Mouse (Mus musculus) CD4-positive, CD25-positive, alpha-beta regulatory T cell, adult 2 months (primary cell): ENCODE results near the gene Gm11541.
A peak's percentile ranks its signal among the peaks of the same experiment; 100 is the strongest.

Experiments used
- DNase-seq: peaks from one replicate; pipeline ENCODE4 v3.0.0-alpha.2; 2012; ENCODE audit warnings: low read depth, low spot score

The Gm11541 gene

GRCm38 (mm10) chr11:94704472-94704871 lies at the start of gene Gm11541:
TSS of gene Gm11541 (minus strand) at chr11:94704499.
- no peak for DNase-seq

DNA sequence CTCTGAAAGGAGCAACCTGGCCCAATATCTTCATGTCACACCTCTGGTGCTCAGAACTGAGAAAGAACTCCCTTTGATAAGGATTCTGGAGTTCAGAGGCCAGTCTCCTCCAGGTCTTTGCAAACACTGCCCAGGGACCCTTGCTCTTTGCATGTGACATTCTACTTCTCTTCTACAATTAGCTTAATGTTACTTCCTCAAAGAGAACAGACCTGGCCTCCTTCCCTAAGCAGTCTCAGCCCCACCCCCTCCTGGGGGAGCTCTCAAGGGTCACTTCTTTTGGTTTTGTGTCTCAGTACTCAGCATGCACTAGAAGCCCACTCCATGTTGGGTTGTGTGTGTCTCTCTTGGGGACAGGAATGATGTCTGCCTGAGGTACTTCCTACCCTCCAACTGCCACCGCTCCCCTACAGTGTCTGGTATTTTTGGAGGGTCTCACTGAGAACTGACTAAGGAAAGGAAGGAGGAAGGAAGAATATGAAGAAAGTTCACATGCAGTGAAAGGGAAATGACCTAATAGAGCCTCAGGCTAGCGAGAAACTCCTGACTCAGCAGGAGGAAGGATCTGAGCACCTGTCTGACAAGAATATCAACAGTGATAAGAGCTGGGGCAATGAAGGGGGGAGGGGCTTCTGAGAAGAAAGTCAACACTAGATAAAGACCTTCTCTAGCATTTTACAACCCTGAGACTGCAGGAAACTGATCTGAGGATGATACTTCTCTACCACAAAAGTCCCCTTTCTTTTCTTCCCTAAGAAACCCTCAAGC lies 48.8 kb upstream of the Gm11541 start:
- no peak for DNase-seq

- DNase-seq: no peak
Observed at GRCm38 (mm10) chr11:94741732-94742272, 37.5 kb upstream of the Gm11541 start, which contains the start of gene Cdc34b. TSS of gene Cdc34b (plus strand) at chr11:94741782.

DNA sequence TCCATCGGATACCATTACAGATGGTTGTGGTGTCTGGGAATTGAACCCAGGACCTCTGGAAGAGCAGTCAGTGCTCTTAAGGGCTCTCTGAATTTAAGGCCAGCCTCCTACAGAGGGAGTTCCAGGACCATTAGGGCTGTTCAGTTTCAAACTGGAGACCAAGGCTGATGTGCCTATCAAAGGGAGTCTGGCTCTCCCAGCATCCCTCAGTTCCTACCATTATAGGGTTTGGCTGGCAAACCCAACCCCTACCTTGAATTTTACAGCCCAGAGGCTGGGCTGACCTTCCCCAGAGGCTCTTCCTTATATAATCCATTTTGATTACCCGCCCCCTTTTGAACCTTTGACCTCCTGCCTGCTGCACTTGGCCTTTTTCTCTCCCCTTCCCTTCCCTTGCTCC lies 31.4 kb upstream of the Gm11541 start:
- DNase-seq: no peak

DNA sequence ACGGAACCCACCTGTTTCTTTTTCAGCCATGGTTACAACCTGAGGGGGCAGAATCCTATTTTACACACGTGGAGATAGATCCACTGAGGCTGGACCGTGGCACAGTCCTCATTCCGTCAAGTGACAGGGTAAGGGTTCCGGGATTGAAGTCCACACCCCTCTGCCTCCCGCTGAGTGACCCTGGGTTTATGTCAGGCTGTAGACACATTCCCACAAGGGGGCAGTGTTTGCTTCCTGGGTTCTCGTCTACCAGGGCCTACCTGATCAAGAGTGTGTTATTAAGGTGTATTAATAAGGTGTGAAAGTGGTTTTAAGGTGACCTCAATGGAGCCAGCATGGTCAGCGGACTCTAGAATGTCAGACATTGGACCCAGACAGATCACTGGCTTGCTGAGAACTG lies 28.5 kb upstream of the Gm11541 start:
- peak; percentile 66 for DNase-seq

DNA sequence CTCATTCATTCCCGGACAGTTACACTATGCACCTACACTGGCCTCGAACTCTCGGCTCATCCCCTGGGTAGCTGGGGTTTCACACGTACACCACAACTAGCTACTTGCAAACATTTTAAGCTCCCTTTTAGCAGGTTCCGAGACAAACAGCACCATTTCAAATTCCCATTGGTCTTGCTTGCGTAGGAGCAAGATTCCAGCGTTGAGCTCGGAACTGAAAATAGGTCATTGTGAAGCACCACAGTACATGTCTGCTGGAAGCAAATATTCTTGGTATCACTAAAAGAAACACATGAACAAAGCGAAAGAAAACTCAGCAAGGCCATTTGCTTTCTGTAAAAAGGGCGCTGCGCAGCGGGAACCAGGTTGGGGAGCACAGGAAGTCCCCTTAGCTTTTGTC lies 26.9 kb upstream of the Gm11541 start:
- DNase-seq: no peak

DNA sequence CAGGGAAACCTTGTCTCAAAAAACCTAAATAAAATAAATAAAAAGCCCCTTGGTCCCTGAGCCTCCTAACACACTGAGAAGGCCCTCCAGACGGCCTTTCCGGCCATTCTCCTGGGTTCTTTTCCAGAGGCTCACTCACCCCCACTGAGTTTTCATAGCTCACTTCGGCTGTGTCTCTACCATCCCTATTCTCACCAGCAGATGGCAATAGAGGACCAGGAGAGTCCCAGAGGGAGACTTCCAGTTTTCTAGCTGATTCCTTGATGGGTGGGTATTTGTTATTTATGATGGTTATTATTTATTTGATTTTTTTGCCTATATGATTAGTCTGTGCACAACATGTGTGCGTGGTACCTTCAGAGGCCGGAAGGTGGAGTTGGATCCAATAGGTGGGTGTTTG lies 26.0 kb upstream of the Gm11541 start:
- peak; percentile 74 for DNase-seq

GRCm38 (mm10) chr11:94729565-94729964 lies 25.3 kb upstream of the Gm11541 start:
- DNase-seq: peak; percentile 26

DNA sequence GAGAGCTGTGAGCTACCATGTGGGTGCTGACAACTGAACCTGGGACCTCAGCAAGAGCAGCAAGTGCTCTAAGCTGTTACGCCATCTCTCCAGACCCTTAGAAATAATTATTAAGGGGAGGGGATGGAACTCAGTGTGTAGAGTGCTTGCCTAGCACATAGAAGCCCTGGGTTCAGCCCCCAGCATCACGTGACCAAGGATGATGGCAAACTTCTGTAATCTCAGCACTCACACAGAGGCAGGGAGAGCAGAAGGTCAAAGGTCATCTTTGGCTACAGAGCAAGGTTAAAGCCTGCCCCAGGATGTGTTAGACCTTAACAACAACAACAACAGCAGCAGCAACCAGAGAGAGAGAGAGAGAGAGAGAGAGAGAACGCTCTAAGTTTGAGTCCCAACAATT lies 24.2 kb upstream of the Gm11541 start:
- no peak for DNase-seq

GRCm38 (mm10) chr11:94727306-94727705 lies 23.0 kb upstream of the Gm11541 start:
- no peak for DNase-seq

- DNase-seq: no peak
Observed at GRCm38 (mm10) chr11:94719216-94719615, 14.9 kb upstream of the Gm11541 start.

DNA sequence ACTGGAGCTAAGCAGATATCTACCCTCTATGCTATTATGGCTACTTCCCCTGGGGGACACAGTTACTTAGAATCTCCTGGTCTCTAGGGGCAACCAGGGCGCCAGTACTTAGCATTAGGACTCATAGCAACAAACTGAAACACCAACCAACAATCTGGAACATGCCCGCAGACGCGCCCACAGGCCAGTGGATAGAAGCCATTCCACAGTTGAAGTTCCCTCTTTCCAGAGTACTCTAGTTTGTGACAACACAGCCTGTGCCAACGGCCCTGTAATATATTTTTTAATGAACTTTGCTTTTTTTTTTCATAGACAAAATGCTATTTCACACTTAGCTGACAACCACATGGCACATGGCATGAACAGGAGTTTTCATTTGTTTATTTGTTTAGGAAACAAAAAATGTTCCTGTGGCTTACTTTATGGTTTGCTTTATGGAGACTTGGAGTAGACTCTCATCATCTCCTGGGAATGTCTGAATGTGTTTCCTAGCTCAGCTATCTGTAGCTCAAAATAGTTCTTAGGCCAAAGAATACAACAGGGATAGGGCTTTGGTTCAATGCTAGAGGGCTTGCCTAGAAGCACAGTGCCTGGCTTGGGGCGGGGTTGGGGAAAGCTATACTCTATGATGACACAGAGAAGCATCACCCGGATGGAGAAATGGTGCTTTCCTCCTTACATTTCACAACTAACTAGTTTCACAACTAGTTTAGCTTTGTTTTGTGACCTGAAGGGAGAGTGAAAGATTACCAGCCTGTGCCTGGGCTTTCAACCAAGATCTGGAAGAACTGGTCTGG lies 14.0 kb upstream of the Gm11541 start:
- DNase-seq: no peak

GRCm38 (mm10) chr11:94717239-94717638 lies 12.9 kb upstream of the Gm11541 start:
- DNase-seq: no peak

GRCm38 (mm10) chr11:94716754-94717153 lies 12.5 kb upstream of the Gm11541 start:
- peak; percentile 82 for DNase-seq

GRCm38 (mm10) chr11:94715622-94716021 lies 11.3 kb upstream of the Gm11541 start:
- no peak for DNase-seq

GRCm38 (mm10) chr11:94713246-94713860 lies 9.1 kb upstream of the Gm11541 start:
- DNase-seq: no peak

- peak; percentile 66 for DNase-seq
Observed at GRCm38 (mm10) chr11:94704020-94704419, 279 bp downstream of the Gm11541 start.

DNA sequence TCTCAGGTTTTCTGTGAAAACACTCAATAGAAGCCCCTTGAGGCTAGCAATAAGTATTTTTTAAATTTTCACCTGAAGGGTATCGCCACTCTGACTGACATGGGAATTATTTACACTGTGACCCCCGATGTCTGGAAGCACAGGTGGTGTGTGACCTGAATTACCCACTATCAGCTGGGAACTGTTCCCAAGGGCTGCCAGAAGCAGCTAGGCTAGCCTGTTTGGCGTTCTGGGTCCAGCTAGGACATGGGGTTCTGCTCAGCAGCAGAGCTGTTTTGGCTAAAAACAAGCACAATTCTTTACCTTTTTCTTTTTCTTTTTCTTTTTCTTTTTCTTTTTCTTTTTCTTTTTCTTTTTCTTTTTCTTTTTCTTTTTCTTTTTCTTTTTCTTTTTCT lies 2.1 kb downstream of the Gm11541 start:
- no peak for DNase-seq

DNA sequence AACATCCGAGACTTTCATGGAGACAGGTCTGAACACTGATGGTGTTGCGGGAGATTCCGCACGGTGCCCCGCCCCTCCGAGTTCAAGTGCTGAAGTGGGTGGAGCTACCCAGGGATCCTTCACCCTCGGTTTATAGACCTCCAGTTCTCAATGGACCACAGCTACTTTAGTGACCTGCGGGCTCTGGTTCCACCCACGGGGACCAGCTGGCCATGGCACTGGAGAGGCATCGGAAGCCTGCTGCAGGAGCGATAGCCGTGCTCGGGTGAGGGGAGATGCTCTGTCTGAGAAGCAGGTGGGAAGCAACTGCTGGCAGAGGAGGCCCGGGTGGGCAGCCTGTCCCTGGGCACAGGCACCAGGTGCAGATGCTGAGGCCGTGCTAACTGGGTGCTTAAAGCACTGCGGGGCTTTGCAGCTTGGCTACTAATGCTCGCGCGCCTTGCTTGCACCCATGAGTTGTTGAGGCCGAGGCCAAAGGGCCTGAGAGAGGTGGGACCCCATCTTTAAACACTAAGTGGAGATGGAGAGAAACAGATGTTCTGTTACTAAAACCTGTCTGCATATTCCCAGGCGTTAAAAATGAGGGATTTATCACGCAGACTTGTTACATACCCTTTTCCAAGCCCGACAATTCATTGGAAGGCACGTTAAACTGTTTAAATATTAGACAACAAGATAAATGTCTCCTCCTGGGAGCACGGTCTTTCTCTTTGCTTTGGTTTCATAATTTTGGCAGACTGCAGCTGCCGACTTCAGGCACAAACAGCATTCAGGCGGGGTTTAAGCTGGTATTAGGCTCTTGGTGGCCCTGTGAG lies 2.7 kb downstream of the Gm11541 start:
- no peak for DNase-seq

DNA sequence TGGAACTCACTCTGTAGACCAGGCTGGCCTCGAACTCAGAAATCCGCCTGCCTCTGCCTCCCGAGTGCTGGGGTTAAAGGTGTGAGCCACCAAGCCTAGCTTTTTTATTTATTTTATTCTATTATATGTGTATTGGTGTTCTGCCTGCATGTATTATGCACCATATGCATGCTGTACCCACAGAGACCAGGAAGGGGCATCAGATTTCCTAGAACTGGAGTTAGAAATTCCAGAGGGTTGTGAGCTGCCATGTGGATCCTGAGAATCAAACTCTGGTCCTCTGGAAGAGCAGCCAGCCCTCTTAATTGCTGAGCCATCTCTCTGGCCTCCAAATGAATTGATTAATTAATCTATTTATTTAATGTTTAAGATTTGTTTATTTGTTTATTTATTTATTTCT lies 4.9 kb downstream of the Gm11541 start:
- no peak for DNase-seq
